Mouse (Mus musculus) heart, postnatal 4 days (tissue): ENCODE measurements around the gene Mup10. TPM values are rescaled to one million over a fixed set of nuclear protein-coding genes. Genes with fewer than 3 reads are reported as not detected.
"Not testable (repeated sequence)": the region's sequence is repeated elsewhere in the genome, so short reads cannot be mapped to it uniquely, and the experiment has no call there.

ENCODE experiments used
- DNase-seq: peaks from one replicate; pipeline ENCODE4 v3.0.0; 2021
- total RNA-seq, 2 experiments: library from RNA; stranded (reverse); gene quantifications; 2 replicates each; pipeline ENCODE4 v1.2.3; 2021

The Mup10 gene
- not detected for total RNA-seq

GRCm38 (mm10) chr4:60582099-60582498 lies at the start of gene Mup10:
TSS of gene Mup10 (minus strand) at chr4:60582199.
- not testable (repeated sequence) for DNase-seq

Other genes starting within 250 kb of the Mup10 start
- gene Mup9, start 160.2 kb downstream of the Mup10 start, total RNA-seq: not detected
- gene Mup1, start 80.2 kb downstream of the Mup10 start, total RNA-seq: not detected
- not detected for gene Mup11, start 80.2 kb upstream of the Mup10 start, total RNA-seq
- gene Mup12, start 159.1 kb upstream of the Mup10 start, total RNA-seq: not detected
- gene Mup22, start 239.3 kb upstream of the Mup10 start, total RNA-seq: not detected